Mouse (Mus musculus): ENCODE data around the gene Polr2l. TPM values are rescaled to one million over a fixed set of nuclear protein-coding genes. Genes with fewer than 3 reads are reported as not detected.

The Polr2l gene
- polyA plus RNA-seq (2012; rRNA removed) = 41.8 and 48.1 TPM in 2 replicates

GRCm38 (mm10) chr7:141475011-141475804, at the start of gene Polr2l, which contains the start of gene Tspan4:
Polr2l (minus strand) TSS chr7:141475132.
Tspan4 (plus strand) TSS chr7:141475240.
- DNase-seq (ENCODE audit: low spot score) = peak; percentile 88

- DNase-seq (ENCODE audit: low spot score) = no peak
Observed at GRCm38 (mm10) chr7:141524271-141524670, 49.3 kb upstream of the Polr2l start.

- DNase-seq (ENCODE audit: low spot score) = no peak
Observed at GRCm38 (mm10) chr7:141523007-141523406, 48.1 kb upstream of the Polr2l start.

- DNase-seq (ENCODE audit: low spot score) = no peak
Observed at GRCm38 (mm10) chr7:141519795-141520194, 44.9 kb upstream of the Polr2l start.

- no peak for DNase-seq (ENCODE audit: low spot score)
Observed at GRCm38 (mm10) chr7:141518926-141519325, 44.0 kb upstream of the Polr2l start.

- DNase-seq (ENCODE audit: low spot score) = no peak
Observed at GRCm38 (mm10) chr7:141518296-141518695, 43.4 kb upstream of the Polr2l start.

- no peak for DNase-seq (ENCODE audit: low spot score)
Observed at GRCm38 (mm10) chr7:141517638-141518037, 42.7 kb upstream of the Polr2l start.

GRCm38 (mm10) chr7:141510681-141511191, 35.8 kb upstream of the Polr2l start:
- no peak for DNase-seq (ENCODE audit: low spot score)

- no peak for DNase-seq (ENCODE audit: low spot score)
Observed at GRCm38 (mm10) chr7:141510196-141510595, 35.3 kb upstream of the Polr2l start.

GRCm38 (mm10) chr7:141508160-141508559, 33.2 kb upstream of the Polr2l start:
- no peak for DNase-seq (ENCODE audit: low spot score)

- DNase-seq (ENCODE audit: low spot score) = no peak
Observed at GRCm38 (mm10) chr7:141506278-141506677, 31.3 kb upstream of the Polr2l start.

GRCm38 (mm10) chr7:141502556-141502905, 27.6 kb upstream of the Polr2l start:
- no peak for DNase-seq (ENCODE audit: low spot score)

GRCm38 (mm10) chr7:141501820-141502555, 27.1 kb upstream of the Polr2l start:
- DNase-seq (ENCODE audit: low spot score) = no peak

GRCm38 (mm10) chr7:141497600-141497999, 22.7 kb upstream of the Polr2l start:
- no peak for DNase-seq (ENCODE audit: low spot score)

GRCm38 (mm10) chr7:141495940-141496339, 21.0 kb upstream of the Polr2l start:
- DNase-seq (ENCODE audit: low spot score) = no peak

GRCm38 (mm10) chr7:141495379-141495778, 20.4 kb upstream of the Polr2l start:
- no peak for DNase-seq (ENCODE audit: low spot score)

- no peak for DNase-seq (ENCODE audit: low spot score)
Observed at GRCm38 (mm10) chr7:141493729-141494128, 18.8 kb upstream of the Polr2l start.

GRCm38 (mm10) chr7:141492738-141493137, 17.8 kb upstream of the Polr2l start:
- no peak for DNase-seq (ENCODE audit: low spot score)

GRCm38 (mm10) chr7:141491151-141491550, 16.2 kb upstream of the Polr2l start:
- DNase-seq (ENCODE audit: low spot score) = no peak

GRCm38 (mm10) chr7:141487141-141487540, 12.2 kb upstream of the Polr2l start:
- no peak for DNase-seq (ENCODE audit: low spot score)

GRCm38 (mm10) chr7:141486239-141486638, 11.3 kb upstream of the Polr2l start:
- DNase-seq (ENCODE audit: low spot score) = no peak

- no peak for DNase-seq (ENCODE audit: low spot score)
Observed at GRCm38 (mm10) chr7:141485606-141486005, 10.7 kb upstream of the Polr2l start.

GRCm38 (mm10) chr7:141485186-141485585, 10.3 kb upstream of the Polr2l start:
- no peak for DNase-seq (ENCODE audit: low spot score)
